Mouse (Mus musculus): Measurements from ENCODE around the gene Hps6. TPM values are rescaled to one million over a fixed set of nuclear protein-coding genes. Genes with fewer than 3 reads are reported as not detected.

The Hps6 gene
- polyA plus RNA-seq, 1 experiment: 12.0 TPM

- peaks cover 26% of the 10 kb centered on the region for H3K36me3 ChIP-seq (ENCODE audit: control insufficient read depth, insufficient read depth)
- no peak overlapping the region for H3ac ChIP-seq (ENCODE audit: control insufficient read depth, insufficient read length)
- peaks cover 32% of the 10 kb centered on the region for H3K79me2 ChIP-seq (ENCODE audit: control insufficient read depth, insufficient read depth)
- TF ChIP-seq CEBPB (IDR thresholded peaks at IDR 0.05; ENCODE audit: insufficient read depth, poor library complexity, severe bottlenecking): no peak
- TF ChIP-seq SRF (IDR thresholded peaks at IDR 0.05; ENCODE audit: control insufficient read depth, insufficient read length, low read depth): no peak
- no peak for TF ChIP-seq USF1 (IDR thresholded peaks at IDR 0.05; ENCODE audit: low read depth)
- TF ChIP-seq POLR2AphosphoS2 (IDR thresholded peaks at IDR 0.05; ENCODE audit: insufficient read length, low read depth): no peak
- TF ChIP-seq MYOD1 (IDR thresholded peaks at IDR 0.05; ENCODE audit: control insufficient read depth in 1 of 3, insufficient read length in 2 of 3, low read depth in 2 of 3): no peak
- TF ChIP-seq E2F4 (IDR thresholded peaks at IDR 0.05; ENCODE audit: insufficient read depth): no peak
- TF ChIP-seq TCF12 (IDR thresholded peaks at IDR 0.05; ENCODE audit: insufficient read depth, poor library complexity, severe bottlenecking): no peak
- TF ChIP-seq MAX (IDR thresholded peaks at IDR 0.05; ENCODE audit: low read depth): no peak
- no peak for TF ChIP-seq TCF3 (IDR thresholded peaks at IDR 0.05; ENCODE audit: insufficient read length, low read depth)
- no peak for TF ChIP-seq MYOG (IDR thresholded peaks at IDR 0.05; ENCODE audit: control insufficient read depth in 1 of 3, insufficient read depth in 1 of 3, insufficient read length in 2 of 3, low read depth in 2 of 3)
- TF ChIP-seq POLR2A (IDR thresholded peaks at IDR 0.05; ENCODE audit: insufficient read length, low read depth): no peak
- no peak for TF ChIP-seq REST (IDR thresholded peaks at IDR 0.05; ENCODE audit: insufficient read depth, insufficient read length)
- H3K4me3 ChIP-seq: no peak overlapping the region
- H3K27me3 ChIP-seq (ENCODE audit: control insufficient read depth, insufficient read depth, insufficient read length): no peaks in the 10 kb centered on the region
- no peak overlapping the region for H3K4me2 ChIP-seq (ENCODE audit: low read depth)
Observed at GRCm38 (mm10) chr19:46033911-46034310, 30.6 kb downstream of the Hps6 start.

GRCm38 (mm10) chr19:46035971-46036370 lies 32.7 kb downstream of the Hps6 start:
- TF ChIP-seq MYOG (IDR thresholded peaks at IDR 0.05; ENCODE audit: control insufficient read depth in 1 of 3, insufficient read depth in 1 of 3, insufficient read length in 2 of 3, low read depth in 2 of 3): no peak
- TF ChIP-seq REST (IDR thresholded peaks at IDR 0.05; ENCODE audit: insufficient read depth, insufficient read length): no peak
- no peak for TF ChIP-seq POLR2AphosphoS2 (IDR thresholded peaks at IDR 0.05; ENCODE audit: insufficient read length, low read depth)
- TF ChIP-seq CEBPB (IDR thresholded peaks at IDR 0.05; ENCODE audit: insufficient read depth, poor library complexity, severe bottlenecking): no peak
- TF ChIP-seq MAX (IDR thresholded peaks at IDR 0.05; ENCODE audit: low read depth): no peak
- TF ChIP-seq MYOD1 (IDR thresholded peaks at IDR 0.05; ENCODE audit: control insufficient read depth in 1 of 3, insufficient read length in 2 of 3, low read depth in 2 of 3): no peak
- TF ChIP-seq E2F4 (IDR thresholded peaks at IDR 0.05; ENCODE audit: insufficient read depth): no peak
- no peak for TF ChIP-seq USF1 (IDR thresholded peaks at IDR 0.05; ENCODE audit: low read depth)
- TF ChIP-seq TCF12 (IDR thresholded peaks at IDR 0.05; ENCODE audit: insufficient read depth, poor library complexity, severe bottlenecking): no peak
- no peak for TF ChIP-seq TCF3 (IDR thresholded peaks at IDR 0.05; ENCODE audit: insufficient read length, low read depth)
- TF ChIP-seq POLR2A (IDR thresholded peaks at IDR 0.05; ENCODE audit: insufficient read length, low read depth): no peak
- no peak for TF ChIP-seq SRF (IDR thresholded peaks at IDR 0.05; ENCODE audit: control insufficient read depth, insufficient read length, low read depth)
- Histone ChIP-seq H3K4me3 (no peak overlapping the region), H3K36me3 (ENCODE audit: control insufficient read depth, insufficient read depth) (peaks cover 26% of the 10 kb centered on the region), H3ac (ENCODE audit: control insufficient read depth, insufficient read length) (no peak overlapping the region), H3K27me3 (ENCODE audit: control insufficient read depth, insufficient read depth, insufficient read length) (no peaks in the 10 kb centered on the region), H3K4me2 (ENCODE audit: low read depth) (no peak overlapping the region), H3K79me2 (ENCODE audit: control insufficient read depth, insufficient read depth) (peaks cover 45% of the 10 kb centered on the region)

DNA sequence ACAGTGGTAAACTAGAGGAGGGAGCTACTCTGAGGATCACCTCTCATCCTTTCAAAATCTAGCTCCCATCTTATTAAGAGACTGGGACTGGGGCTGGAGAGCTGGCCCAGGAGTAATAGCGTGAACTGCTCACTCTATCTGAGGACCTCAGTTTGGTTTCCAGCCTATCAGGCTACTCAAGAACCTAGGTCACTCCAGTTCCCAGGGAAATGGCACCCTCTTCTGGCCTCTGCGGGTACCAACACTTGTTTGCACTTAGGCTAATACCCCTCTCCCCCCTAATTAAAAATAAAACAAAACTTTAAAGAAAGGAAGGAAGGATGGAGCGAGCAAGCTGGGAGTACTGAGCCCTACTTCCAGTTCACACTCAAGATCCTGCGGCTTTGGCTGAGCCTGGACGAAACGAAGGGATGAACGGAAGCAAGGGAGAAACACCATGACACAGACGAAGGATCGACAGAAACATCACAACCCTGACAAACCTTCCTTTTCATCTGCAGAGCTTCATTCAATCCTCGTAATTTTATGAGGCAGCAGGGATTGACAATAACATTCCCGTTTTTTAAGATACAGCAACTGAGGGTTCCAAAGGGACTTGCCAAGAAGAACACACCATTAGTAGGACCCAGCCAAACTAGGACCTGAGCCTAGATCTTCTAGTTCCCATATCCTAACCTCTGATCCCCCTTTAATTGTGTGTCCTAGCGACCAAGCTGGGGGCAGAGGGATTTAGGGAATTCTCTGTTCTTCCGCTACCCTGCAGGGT lies 33.4 kb downstream of the Hps6 start:
- H3K79me2 ChIP-seq (ENCODE audit: control insufficient read depth, insufficient read depth): peaks cover 52% of the 10 kb centered on the region
- H3K4me2 ChIP-seq (ENCODE audit: low read depth): no peak overlapping the region
- H3K36me3 ChIP-seq (ENCODE audit: control insufficient read depth, insufficient read depth): peaks cover 26% of the 10 kb centered on the region
- H3K4me3 ChIP-seq: no peak overlapping the region
- H3ac ChIP-seq (ENCODE audit: control insufficient read depth, insufficient read length): no peak overlapping the region
- TF ChIP-seq REST (IDR thresholded peaks at IDR 0.05; ENCODE audit: insufficient read depth, insufficient read length) (no peak), USF1 (IDR thresholded peaks at IDR 0.05; ENCODE audit: low read depth) (no peak), CEBPB (IDR thresholded peaks at IDR 0.05; ENCODE audit: insufficient read depth, poor library complexity, severe bottlenecking) (no peak), POLR2AphosphoS2 (IDR thresholded peaks at IDR 0.05; ENCODE audit: insufficient read length, low read depth) (no peak), POLR2A (IDR thresholded peaks at IDR 0.05; ENCODE audit: insufficient read length, low read depth) (no peak), TCF3 (IDR thresholded peaks at IDR 0.05; ENCODE audit: insufficient read length, low read depth) (no peak), SRF (IDR thresholded peaks at IDR 0.05; ENCODE audit: control insufficient read depth, insufficient read length, low read depth) (no peak), MYOG (IDR thresholded peaks at IDR 0.05; ENCODE audit: control insufficient read depth in 1 of 3, insufficient read depth in 1 of 3, insufficient read length in 2 of 3, low read depth in 2 of 3) (no peak), E2F4 (IDR thresholded peaks at IDR 0.05; ENCODE audit: insufficient read depth) (no peak)
- H3K27me3 ChIP-seq (ENCODE audit: control insufficient read depth, insufficient read depth, insufficient read length): no peaks in the 10 kb centered on the region

- Histone ChIP-seq H3K4me3 (no peak overlapping the region), H3K27me3 (ENCODE audit: control insufficient read depth, insufficient read depth, insufficient read length) (no peaks in the 10 kb centered on the region), H3K4me2 (ENCODE audit: low read depth) (peak overlapping the region; percentile 98), H3ac (ENCODE audit: control insufficient read depth, insufficient read length) (no peak overlapping the region), H3K79me2 (ENCODE audit: control insufficient read depth, insufficient read depth) (peaks cover 58% of the 10 kb centered on the region), H3K36me3 (ENCODE audit: control insufficient read depth, insufficient read depth) (peaks cover 26% of the 10 kb centered on the region)
- TF ChIP-seq REST (IDR thresholded peaks at IDR 0.05; ENCODE audit: insufficient read depth, insufficient read length) (no peak), E2F4 (IDR thresholded peaks at IDR 0.05; ENCODE audit: insufficient read depth) (no peak), POLR2AphosphoS2 (IDR thresholded peaks at IDR 0.05; ENCODE audit: insufficient read length, low read depth) (no peak), MYOG (IDR thresholded peaks at IDR 0.05; ENCODE audit: control insufficient read depth in 1 of 3, insufficient read depth in 1 of 3, insufficient read length in 2 of 3, low read depth in 2 of 3) (no peak), USF1 (IDR thresholded peaks at IDR 0.05; ENCODE audit: low read depth) (no peak), POLR2A (IDR thresholded peaks at IDR 0.05; ENCODE audit: insufficient read length, low read depth) (no peak), TCF12 (IDR thresholded peaks at IDR 0.05; ENCODE audit: insufficient read depth, poor library complexity, severe bottlenecking) (no peak), CEBPB (IDR thresholded peaks at IDR 0.05; ENCODE audit: insufficient read depth, poor library complexity, severe bottlenecking) (no peak), MYOD1 (IDR thresholded peaks at IDR 0.05; ENCODE audit: control insufficient read depth in 1 of 3, insufficient read length in 2 of 3, low read depth in 2 of 3) (no peak), TCF3 (IDR thresholded peaks at IDR 0.05; ENCODE audit: insufficient read length, low read depth) (no peak), MAX (IDR thresholded peaks at IDR 0.05; ENCODE audit: low read depth) (no peak), SRF (IDR thresholded peaks at IDR 0.05; ENCODE audit: control insufficient read depth, insufficient read length, low read depth) (no peak)
Observed at GRCm38 (mm10) chr19:46037243-46037924, 34.1 kb downstream of the Hps6 start.
